Mouse (Mus musculus): ENCODE results near the gene Cotl1.
"Not testable (repeated sequence)": the region's sequence is repeated elsewhere in the genome, so short reads cannot be mapped to it uniquely, and the experiment has no call there.

Gene Cotl1

GRCm38 (mm10) chr8:119840275-119840808 is at the start of gene Cotl1:
Cotl1 (minus strand) TSS chr8:119840544.
- DNase-seq (ENCODE audit: low spot score): peak; percentile 82

GRCm38 (mm10) chr8:119888012-119888411 is 47.7 kb upstream of the Cotl1 start:
- DNase-seq (ENCODE audit: low spot score): no peak

GRCm38 (mm10) chr8:119887130-119887529 is 46.8 kb upstream of the Cotl1 start:
- no peak for DNase-seq (ENCODE audit: low spot score)

- no peak for DNase-seq (ENCODE audit: low spot score)
These were observed 45.3 kb upstream of the Cotl1 start for GRCm38 (mm10) chr8:119885612-119886011.

- no peak for DNase-seq (ENCODE audit: low spot score)
These were observed 42.9 kb upstream of the Cotl1 start for GRCm38 (mm10) chr8:119883281-119883680.

- no peak for DNase-seq (ENCODE audit: low spot score)
These were observed 41.6 kb upstream of the Cotl1 start for GRCm38 (mm10) chr8:119881917-119882316.

- no peak for DNase-seq (ENCODE audit: low spot score)
These were observed 41.0 kb upstream of the Cotl1 start for GRCm38 (mm10) chr8:119881301-119881700.

- DNase-seq (ENCODE audit: low spot score): no peak
These were observed 32.8 kb upstream of the Cotl1 start for GRCm38 (mm10) chr8:119873181-119873580.

GRCm38 (mm10) chr8:119869616-119870015 is 29.3 kb upstream of the Cotl1 start:
- DNase-seq (ENCODE audit: low spot score): no peak

GRCm38 (mm10) chr8:119862749-119863148 is 22.4 kb upstream of the Cotl1 start:
- DNase-seq (ENCODE audit: low spot score): no peak

GRCm38 (mm10) chr8:119862390-119862734 is 22.0 kb upstream of the Cotl1 start:
- no peak for DNase-seq (ENCODE audit: low spot score)

- peak; percentile 83 for DNase-seq (ENCODE audit: low spot score)
These were observed 21.5 kb upstream of the Cotl1 start, which contains the start of gene Klhl36 for GRCm38 (mm10) chr8:119861706-119862389. Klhl36 (plus strand) TSS chr8:119862266.

GRCm38 (mm10) chr8:119857767-119858166 is 17.4 kb upstream of the Cotl1 start:
- DNase-seq (ENCODE audit: low spot score): no peak

- DNase-seq (ENCODE audit: low spot score): peak; percentile 39
These were observed 15.3 kb upstream of the Cotl1 start for GRCm38 (mm10) chr8:119855656-119856055.

GRCm38 (mm10) chr8:119854035-119854434 is 13.7 kb upstream of the Cotl1 start:
- DNase-seq (ENCODE audit: low spot score): peak; percentile 63

GRCm38 (mm10) chr8:119853521-119853920 is 13.2 kb upstream of the Cotl1 start:
- no peak for DNase-seq (ENCODE audit: low spot score)

- no peak for DNase-seq (ENCODE audit: low spot score)
These were observed 7.0 kb upstream of the Cotl1 start for GRCm38 (mm10) chr8:119847232-119847922.

GRCm38 (mm10) chr8:119845741-119846140 is 5.4 kb upstream of the Cotl1 start:
- not testable (repeated sequence) for DNase-seq (ENCODE audit: low spot score)

- DNase-seq (ENCODE audit: low spot score): no peak
These were observed 4.2 kb upstream of the Cotl1 start for GRCm38 (mm10) chr8:119844577-119844976.

- peak; percentile 75 for DNase-seq (ENCODE audit: low spot score)
These were observed 3.1 kb upstream of the Cotl1 start for GRCm38 (mm10) chr8:119843444-119843843.

GRCm38 (mm10) chr8:119840905-119841411 is 614 bp upstream of the Cotl1 start:
- DNase-seq (ENCODE audit: low spot score): no peak

- DNase-seq (ENCODE audit: low spot score): no peak
These were observed 824 bp downstream of the Cotl1 start for GRCm38 (mm10) chr8:119839419-119840021.

- DNase-seq (ENCODE audit: low spot score): no peak
These were observed 1.4 kb downstream of the Cotl1 start for GRCm38 (mm10) chr8:119838983-119839340.
